Mouse (Mus musculus) naive thymus-derived CD4-positive, alpha-beta T cell, adult 2 months (primary cell): ENCODE measurements around the gene Rhbdd3.

Experiments
- DNase-seq: peaks from one replicate; pipeline ENCODE4 v3.0.0-alpha.2; 2011; ENCODE audit warnings: low read depth

Rhbdd3 gene

DNA sequence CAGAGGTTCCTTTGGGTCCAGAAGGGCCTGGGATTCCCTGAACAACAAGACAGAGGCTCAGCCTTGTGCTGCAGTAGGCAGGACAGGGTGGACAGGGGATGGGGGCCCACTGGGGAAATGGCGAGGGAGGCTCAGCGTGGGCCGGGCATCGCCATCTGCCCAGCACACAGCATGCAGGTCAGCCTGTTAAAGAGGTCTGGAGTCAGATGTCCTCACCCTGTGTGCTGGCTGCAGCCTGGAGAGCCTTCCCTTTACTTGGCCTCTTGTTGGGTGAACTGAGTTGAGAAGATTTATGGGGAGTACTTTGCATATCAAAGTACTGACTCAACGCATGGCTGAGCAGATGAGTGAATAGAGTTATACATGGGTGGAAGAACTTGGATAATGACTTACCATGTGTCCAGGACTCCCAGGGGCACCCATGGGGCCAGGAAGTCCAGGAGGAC lies 30.3 kb downstream of the Rhbdd3 start:
- no peak for DNase-seq

- DNase-seq: no peak
Observed at GRCm38 (mm10) chr11:5130111-5130665, 31.5 kb downstream of the Rhbdd3 start.

- no peak for DNase-seq
Observed at GRCm38 (mm10) chr11:5132751-5133150, 34.0 kb downstream of the Rhbdd3 start.

DNA sequence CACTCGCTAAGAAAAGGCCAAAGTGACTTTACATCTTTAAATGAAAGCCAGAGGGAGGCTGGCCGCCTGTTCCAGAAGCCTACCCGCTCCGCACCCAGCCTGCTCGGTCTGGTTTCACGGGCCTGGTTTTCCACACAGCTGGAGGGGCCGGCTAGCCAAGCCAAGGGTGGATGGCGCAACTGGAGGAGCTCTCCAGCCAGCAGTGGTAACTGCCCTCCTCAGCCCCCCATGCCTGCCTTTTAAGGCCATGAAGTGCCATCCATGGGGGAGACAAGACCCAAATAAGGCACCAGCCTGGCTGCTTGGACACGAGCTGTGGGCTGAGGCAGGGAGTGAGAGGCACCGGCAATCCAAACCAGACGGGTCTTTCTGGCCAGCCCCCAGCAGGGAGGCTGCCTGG lies 37.2 kb downstream of the Rhbdd3 start:
- DNase-seq: no peak

DNA sequence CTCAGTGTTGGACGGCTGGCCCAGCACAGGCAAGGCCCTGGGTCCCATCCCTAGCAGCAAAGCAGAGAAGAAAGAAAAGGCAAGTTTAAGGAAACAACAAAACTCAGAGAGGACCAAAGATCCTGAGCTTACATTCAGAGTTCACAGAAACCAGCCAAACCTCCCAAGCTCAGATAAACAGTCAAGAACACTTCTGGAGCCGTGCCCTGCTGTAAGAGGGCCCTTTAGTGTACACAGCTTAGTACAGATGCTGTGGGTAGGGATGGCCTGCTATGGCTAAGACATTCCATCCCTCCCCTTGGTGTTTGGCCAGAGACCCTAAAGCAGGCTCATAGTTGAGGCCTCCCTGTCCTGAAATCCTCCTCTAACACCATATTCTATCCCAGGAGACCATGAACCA lies 39.9 kb downstream of the Rhbdd3 start:
- DNase-seq: no peak

GRCm38 (mm10) chr11:5139372-5139771 lies 40.6 kb downstream of the Rhbdd3 start:
- no peak for DNase-seq

DNA sequence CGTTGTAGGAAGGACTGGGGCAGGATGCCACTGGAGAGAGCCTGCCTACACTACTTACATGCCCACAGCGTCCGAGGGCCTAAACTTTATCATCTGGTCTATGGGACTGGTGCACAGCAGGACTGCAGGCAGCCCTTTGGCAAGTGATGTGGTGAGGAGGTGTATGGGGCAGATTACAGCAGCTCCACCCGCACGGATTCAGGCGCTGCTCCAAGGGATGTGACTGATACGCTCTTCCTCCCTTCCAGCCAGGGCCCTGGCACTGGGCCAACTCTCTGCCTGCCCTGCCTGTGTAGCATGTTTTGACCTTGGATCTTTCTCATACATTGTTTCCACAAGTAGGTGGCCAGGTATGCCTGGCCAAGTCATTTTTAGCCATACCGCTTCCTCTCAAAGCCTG lies 41.9 kb downstream of the Rhbdd3 start:
- DNase-seq: no peak

GRCm38 (mm10) chr11:5141252-5141651 lies 42.5 kb downstream of the Rhbdd3 start:
- no peak for DNase-seq

- DNase-seq: no peak
Observed at GRCm38 (mm10) chr11:5141965-5142364, 43.2 kb downstream of the Rhbdd3 start.

- DNase-seq: no peak
Observed at GRCm38 (mm10) chr11:5145600-5145999, 46.9 kb downstream of the Rhbdd3 start.

GRCm38 (mm10) chr11:5149249-5149648 lies 50.5 kb downstream of the Rhbdd3 start:
- DNase-seq: no peak

DNA sequence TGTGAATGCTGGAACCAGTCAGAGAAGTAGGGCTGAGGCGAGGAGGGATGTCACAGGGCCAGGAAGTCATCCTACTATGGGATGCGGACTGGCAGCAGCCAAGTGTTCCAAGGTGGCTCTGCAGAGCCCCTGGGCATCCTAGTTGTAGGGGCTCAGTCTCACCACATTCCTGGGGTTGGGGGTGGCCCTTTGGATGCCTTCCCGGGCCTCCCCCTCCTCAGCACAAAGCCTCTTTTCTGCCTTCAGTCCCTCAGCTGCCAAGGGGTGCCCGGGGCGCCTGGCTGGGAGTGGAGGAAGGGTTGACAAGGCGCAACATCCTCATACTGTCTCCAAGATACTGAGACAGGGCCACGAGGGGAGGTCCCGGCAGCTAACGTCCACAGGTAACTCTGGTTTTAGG lies 51.2 kb downstream of the Rhbdd3 start:
- DNase-seq: no peak

- peak; percentile 41 for DNase-seq
Observed at GRCm38 (mm10) chr11:5150416-5151246, 51.9 kb downstream of the Rhbdd3 start.

DNA sequence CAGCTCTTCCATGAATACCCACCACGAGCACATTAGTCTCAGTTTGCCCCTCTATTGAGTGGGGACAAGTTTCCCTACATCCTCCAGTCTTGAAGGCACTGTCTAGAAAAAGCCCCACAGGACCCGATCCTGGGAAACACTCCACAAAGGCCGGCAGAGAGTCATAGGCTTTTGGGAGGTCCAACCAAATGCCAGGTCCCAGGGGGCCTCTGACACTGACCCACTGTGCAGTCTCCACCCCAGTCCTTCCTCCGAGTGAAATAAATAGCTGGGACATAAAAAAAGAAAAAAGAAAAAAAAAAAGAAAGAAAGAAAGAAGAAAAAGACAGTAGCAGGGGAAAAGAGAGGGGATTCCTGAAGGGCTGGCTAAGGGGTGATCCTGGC lies 52.5 kb downstream of the Rhbdd3 start:
- no peak for DNase-seq

- DNase-seq: peak; percentile 49
Observed at GRCm38 (mm10) chr11:5151680-5152337, 53.1 kb downstream of the Rhbdd3 start, which contains the start of gene Emid1. Emid1 (minus strand) TSS chr11:5152257.

GRCm38 (mm10) chr11:5154961-5155805 lies 56.5 kb downstream of the Rhbdd3 start:
- DNase-seq: no peak
